Mouse (Mus musculus) embryonic facial prominence, embryonic 11.5 days (tissue): ENCODE measurements around the gene Shisa8. TPM values are rescaled to one million over a fixed set of nuclear protein-coding genes. Genes with fewer than 3 reads are reported as not detected.

Experiments used
- ATAC-seq: fragments of 200-750 bp; cut with Nextera tagmentation; replicated peaks from 2 replicates; pipeline ENCODE4 v1.8.0; 2017; ENCODE audit warnings: low read depth; ENCODE audit not compliant: insufficient number of reproducible peaks, low FRiP score, low TSS enrichment
- DNase-seq: peaks from one replicate; pipeline ENCODE4 v3.0.0-alpha.2; 2015; ENCODE audit warnings: low spot score
- H3K27ac ChIP-seq: fragments of 300-500 bp; sonication (generic); replicated peaks from 2 replicates; pipeline ENCODE4 v1.5.1; 2014; ENCODE audit warnings: mild to moderate bottlenecking, low read depth, low read length, control low read depth
- H3K27me3 ChIP-seq: fragments of 300-500 bp; sonication (generic); 2 replicates; pipeline ENCODE4 v1.6.1; 2014; ENCODE audit warnings: mild to moderate bottlenecking, low read length, moderate library complexity, mixed read lengths; ENCODE audit not compliant: control insufficient read depth, insufficient read depth
- H3K36me3 ChIP-seq: fragments of 300-500 bp; sonication (generic); replicated peaks from 2 replicates; pipeline ENCODE4 v1.6.1; 2014; ENCODE audit warnings: low read depth, mild to moderate bottlenecking, low read length, moderate library complexity, mixed read lengths; ENCODE audit not compliant: control insufficient read depth, insufficient read depth
- H3K4me1 ChIP-seq: fragments of 300-500 bp; sonication (generic); 2 replicates; pipeline ENCODE4 v1.6.1; 2014; ENCODE audit warnings: low read length, mixed read lengths; ENCODE audit not compliant: control insufficient read depth, insufficient read depth
- H3K4me2 ChIP-seq: fragments of 300-500 bp; sonication (generic); 2 replicates; pipeline ENCODE4 v1.6.1; 2014; ENCODE audit warnings: low read depth, mild to moderate bottlenecking, control low read depth, low read length, moderate library complexity
- H3K4me3 ChIP-seq: fragments of 300-500 bp; sonication (generic); 2 replicates; pipeline ENCODE4 v1.5.1; 2014; ENCODE audit warnings: low read depth, low read length, control low read depth
- H3K9ac ChIP-seq: fragments of 300-500 bp; sonication (generic); replicated peaks from 2 replicates; pipeline ENCODE4 v1.6.1; 2014; ENCODE audit warnings: mild to moderate bottlenecking, control low read depth, low read length
- H3K9me3 ChIP-seq: fragments of 300-500 bp; sonication (generic); replicated peaks from 2 replicates; pipeline ENCODE4 v1.6.1; 2016; ENCODE audit warnings: mild to moderate bottlenecking, low read length, inconsistent platforms, mixed read lengths; ENCODE audit not compliant: control insufficient read depth
- WGBS: fragments of 180-500 bp; shearing (Covaris S2); extraction: QIAGEN DNeasy Blood & Tissue Kit; methylation state at CpG from one replicate; pipeline ENCODE4 v1.1.7; 2014; 5-methylcytosine and 5-hydroxymethylcytosine counted together
- polyA plus RNA-seq: library from polyadenylated mRNA; unstranded; fragments of >200 nt; fragmentation: Nextera tagmentation; extraction: Ambion mirVana; gene quantifications from 2 replicates; pipeline ENCODE4 v1.2.1, GENCODE M21; 2014

Shisa8 gene
- polyA plus RNA-seq, 1 experiment from 2014 or later, result 0.18 TPM

- Histone ChIP-seq H3K27me3 (peaks cover 32% of the 10 kb centered on the region), H3K27ac (no peak overlapping the region), H3K4me2 (no peak overlapping the region), H3K4me1 (peaks cover 2% of the 10 kb centered on the region; the same call in 1 of the 2 replicates), H3K9ac (no peak overlapping the region), H3K4me3 (no peak overlapping the region), H3K36me3 (no peaks in the 10 kb centered on the region), H3K9me3 (no peaks in the 10 kb centered on the region)
- ATAC-seq (no peak), DNase-seq (no peak)
- 63% methylated on average over 11 of the region's 12 CpGs for WGBS
Measured at GRCm38 (mm10) chr15:82220003-82220675, 7.5 kb upstream of the Shisa8 start.

- no peaks in the 10 kb centered on the region for H3K36me3 ChIP-seq
- peaks cover 28% of the 10 kb centered on the region for H3K27me3 ChIP-seq
- no peak overlapping the region for H3K4me3 ChIP-seq
- no peak overlapping the region for H3K27ac ChIP-seq
- 75% methylated on average over 26 of the region's 26 CpGs for WGBS
- no peak overlapping the region for H3K9ac ChIP-seq
- H3K9me3 ChIP-seq, result no peaks in the 10 kb centered on the region
- H3K4me1 ChIP-seq, result peaks cover 2% of the 10 kb centered on the region; the same call in 1 of the 2 replicates
- H3K4me2 ChIP-seq, result no peak overlapping the region
- ATAC-seq (no peak), DNase-seq (no peak)
Measured at GRCm38 (mm10) chr15:82218778-82219666, 6.4 kb upstream of the Shisa8 start.

GRCm38 (mm10) chr15:82217980-82218379 lies 5.4 kb upstream of the Shisa8 start:
- Histone ChIP-seq H3K9me3 (no peaks in the 10 kb centered on the region), H3K36me3 (no peaks in the 10 kb centered on the region), H3K9ac (no peak overlapping the region), H3K4me2 (no peak overlapping the region), H3K4me1 (no peaks in the 10 kb centered on the region; the same call in 1 of the 2 replicates), H3K27me3 (peaks cover 31% of the 10 kb centered on the region), H3K27ac (no peak overlapping the region), H3K4me3 (no peak overlapping the region)
- WGBS, result 24% methylated on average over 9 of the region's 9 CpGs
- DNase-seq, result no peak
- no peak for ATAC-seq

- no peaks in the 10 kb centered on the region; the same call in 1 of the 2 replicates for H3K4me1 ChIP-seq
- peaks cover 37% of the 10 kb centered on the region for H3K27me3 ChIP-seq
- no peaks in the 10 kb centered on the region for H3K9me3 ChIP-seq
- WGBS, result 10% methylated on average over 7 of the region's 7 CpGs
- H3K9ac ChIP-seq, result no peak overlapping the region
- no peak for DNase-seq
- no peak overlapping the region for H3K4me2 ChIP-seq
- no peak overlapping the region for H3K27ac ChIP-seq
- H3K4me3 ChIP-seq, result no peak overlapping the region
- H3K36me3 ChIP-seq, result no peaks in the 10 kb centered on the region
- no peak for ATAC-seq
Measured at GRCm38 (mm10) chr15:82217039-82217438, 4.4 kb upstream of the Shisa8 start.

DNA sequence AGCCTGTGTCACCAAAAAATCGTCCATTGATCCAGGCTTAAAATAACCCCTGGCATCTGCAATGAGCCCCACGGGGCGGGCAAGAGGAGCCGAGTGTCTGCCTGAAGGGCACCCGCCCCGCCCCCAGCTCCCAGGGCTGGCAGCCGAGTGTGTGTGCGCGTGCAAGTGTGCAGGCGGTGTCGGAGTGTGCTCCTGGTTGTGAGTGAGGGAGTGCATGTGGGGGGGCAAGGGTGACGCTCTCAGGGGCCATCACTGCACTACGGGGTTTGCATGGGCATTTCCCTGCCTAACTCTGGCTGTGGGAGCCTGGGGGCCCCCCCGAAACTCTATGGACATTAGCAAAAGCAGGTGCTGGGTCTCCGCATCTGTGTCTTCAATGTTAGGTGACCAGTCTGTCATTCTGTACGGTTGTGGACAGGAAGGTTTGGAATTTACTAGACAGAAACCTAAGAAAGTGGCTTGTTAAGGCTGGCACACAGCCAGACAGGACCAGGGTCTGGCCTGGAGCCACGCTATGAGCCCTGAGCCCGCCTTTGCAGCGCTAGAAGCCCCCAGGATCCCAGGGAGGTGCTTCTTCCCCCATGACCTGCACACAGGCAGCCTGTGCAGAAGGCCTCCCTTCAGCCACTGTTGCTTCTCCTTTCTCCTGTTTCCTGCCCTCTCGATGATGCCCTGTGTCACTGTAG lies 3.7 kb upstream of the Shisa8 start:
- Histone ChIP-seq H3K36me3 (no peaks in the 10 kb centered on the region), H3K4me1 (peaks cover 3% of the 10 kb centered on the region), H3K27ac (no peak overlapping the region), H3K9ac (no peak overlapping the region), H3K27me3 (peaks cover 45% of the 10 kb centered on the region), H3K4me2 (no peak overlapping the region), H3K9me3 (no peaks in the 10 kb centered on the region), H3K4me3 (no peak overlapping the region)
- no peak for ATAC-seq
- 44% methylated on average over 20 of the region's 20 CpGs for WGBS
- no peak for DNase-seq

DNA sequence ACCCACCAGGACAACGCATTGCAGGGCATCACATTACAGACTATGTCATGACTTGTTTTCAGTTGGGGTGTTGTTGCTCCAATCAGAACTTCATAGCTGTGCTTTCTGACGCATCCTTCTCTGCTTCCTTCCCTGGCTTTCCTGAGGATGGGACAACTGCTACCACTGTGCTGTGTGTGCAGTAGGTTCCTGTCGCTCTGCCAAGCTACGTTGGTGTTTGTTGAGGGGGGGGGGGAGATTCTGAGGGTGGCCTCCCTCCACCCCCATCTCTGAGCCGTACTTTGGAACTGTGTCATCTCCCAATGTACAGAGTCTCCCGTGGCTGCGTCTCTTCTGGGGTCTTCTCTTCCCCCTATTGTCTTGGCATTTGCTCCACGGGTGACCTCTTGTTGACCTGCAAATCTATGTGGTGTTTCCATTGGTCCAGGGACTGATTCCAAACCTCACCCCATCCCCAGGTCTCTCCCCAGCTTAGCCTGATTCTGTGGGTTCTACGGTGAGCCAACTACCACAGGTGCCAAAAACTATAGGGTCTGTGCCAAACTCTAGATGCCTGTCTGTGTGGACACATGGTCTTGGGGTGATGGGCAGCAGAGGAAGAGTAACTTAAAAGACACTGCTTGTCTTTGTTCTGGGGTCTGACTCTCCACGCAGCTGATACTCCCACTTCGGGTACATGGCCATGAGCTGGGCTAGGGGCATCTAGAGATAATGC lies 2.9 kb upstream of the Shisa8 start:
- H3K4me1 ChIP-seq, result peaks cover 3% of the 10 kb centered on the region
- DNase-seq, result no peak
- no peak overlapping the region for H3K9ac ChIP-seq
- no peaks in the 10 kb centered on the region for H3K36me3 ChIP-seq
- no peak overlapping the region for H3K4me2 ChIP-seq
- H3K9me3 ChIP-seq, result no peaks in the 10 kb centered on the region
- WGBS, result 38% methylated on average over 11 of the region's 11 CpGs
- H3K4me3 ChIP-seq, result no peak overlapping the region
- peaks cover 53% of the 10 kb centered on the region for H3K27me3 ChIP-seq
- no peak for ATAC-seq
- no peak overlapping the region for H3K27ac ChIP-seq

DNA sequence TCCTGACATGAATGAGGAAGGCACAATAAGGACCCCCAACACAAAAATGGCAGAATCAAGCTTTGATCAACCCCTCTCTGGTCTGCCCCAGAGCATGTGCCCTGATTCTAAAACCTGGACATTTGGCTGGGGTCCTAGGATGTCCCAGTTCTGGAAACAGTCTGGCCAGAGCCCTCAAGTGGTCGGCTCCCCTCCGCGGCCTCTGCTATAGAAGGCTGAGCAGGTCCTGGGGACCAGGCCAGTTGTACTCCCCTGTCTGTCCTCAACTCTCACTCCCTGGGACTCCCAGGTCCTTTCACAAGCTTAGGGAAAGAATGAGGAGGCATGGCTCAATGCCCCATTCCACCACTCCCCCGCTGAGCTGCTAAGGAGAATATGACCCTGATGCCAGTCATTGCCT lies 607 bp upstream of the Shisa8 start:
- 13% methylated on average over 4 of the region's 4 CpGs for WGBS
- no peak overlapping the region for H3K9ac ChIP-seq
- no peak for ATAC-seq
- DNase-seq, result no peak
- no peak overlapping the region for H3K4me3 ChIP-seq
- H3K4me2 ChIP-seq, result no peak overlapping the region
- H3K9me3 ChIP-seq, result no peaks in the 10 kb centered on the region
- peaks cover 69% of the 10 kb centered on the region for H3K27me3 ChIP-seq
- no peaks in the 10 kb centered on the region for H3K36me3 ChIP-seq
- no peak overlapping the region for H3K27ac ChIP-seq
- H3K4me1 ChIP-seq, result peaks cover 3% of the 10 kb centered on the region
